Mouse (Mus musculus) heart, adult 2 months (tissue): ENCODE results near the gene Tjp1.

Source experiments
- CTCF ChIP-seq: fragments of 200-600 bp; IDR thresholded peaks from 2 replicates; pipeline ENCODE4 v1.8.1; 2022; ENCODE audit warnings: antibody characterized with exemption, mild to moderate bottlenecking, moderate library complexity
- POLR2A ChIP-seq: fragments of 200-500 bp; IDR thresholded peaks from 2 replicates; pipeline ENCODE4 v1.6.1; 2011; ENCODE audit warnings: mild to moderate bottlenecking, low read depth, low read length, control low read depth; ENCODE audit not compliant: insufficient read depth

DNA sequence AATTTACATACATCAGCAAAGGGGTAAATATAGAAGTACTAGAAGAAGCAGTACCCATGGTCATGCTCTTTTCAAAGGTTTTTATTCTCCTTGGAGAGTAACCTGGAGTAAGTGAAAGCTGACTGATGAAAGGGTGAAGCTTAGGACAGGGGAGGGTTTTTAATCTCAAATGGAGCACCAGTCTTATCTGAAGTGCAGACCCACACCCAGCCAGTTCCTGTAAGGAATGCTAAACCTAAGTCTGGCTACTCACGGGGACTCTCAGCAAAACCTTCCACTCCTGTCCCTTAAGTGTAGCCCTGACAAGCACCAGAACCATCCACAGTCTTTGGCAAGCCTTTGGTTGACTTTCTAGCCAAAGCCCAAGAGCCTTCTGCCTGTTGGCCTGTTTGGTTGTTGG lies 105.1 kb downstream of the Tjp1 start:
- TF ChIP-seq CTCF (no peak), POLR2A (no peak)
